Comparison of ENCODE assay signal across 9 mouse cellular contexts in genomic region chr1:127676116-127676515, GRCm38 (mm10). TPM values are rescaled to one million over a fixed set of nuclear protein-coding genes. Genes with fewer than 3 reads are reported as not detected.
DNase-seq lines count a peak whose midpoint lies in the region; ATAC-seq and TF ChIP-seq lines count a peak whose summit lies in the region.
"Had no signal": no experiment of that assay in that cellular context is flagged by ENCODE, and none has a peak within 500 bp of the region (broad histone marks: within the 10 kb centered on the region; RNA-seq: fewer than 3 reads in every experiment).

No protein-coding gene starts in this region.

- H3K4me1 ChIP-seq in hindbrain, embryonic 12.5 days = peaks cover 20% of the 10 kb centered on the region
- H3K4me1 ChIP-seq in neural tube, embryonic 14.5 days (ENCODE audit: control insufficient read depth, insufficient read depth, low read length) = 0 out of 2 replicates have a peak, but pooled peaks cover 6% of the 10 kb centered on the region

- no peaks in the 10 kb centered on the region for H3K36me3 ChIP-seq in hindbrain, embryonic 12.5 days
- no peaks in the 10 kb centered on the region for H3K36me3 ChIP-seq in neural tube, embryonic 14.5 days (ENCODE audit: control insufficient read depth, insufficient read depth, low read length)

- peak overlapping the region; percentile 86 for H3K4me2 ChIP-seq in hindbrain, embryonic 12.5 days (replicated peaks)
- peak overlapping the region; percentile 70 for H3K4me2 ChIP-seq in neural tube, embryonic 14.5 days (ENCODE audit: low read depth, low read length)

- H3K27me3 ChIP-seq in hindbrain, embryonic 12.5 days = peaks cover 57% of the 10 kb centered on the region
- peaks cover 17% of the 10 kb centered on the region for H3K27me3 ChIP-seq in neural tube, embryonic 14.5 days (ENCODE audit: control insufficient read depth, insufficient read depth, low read length)

- H3K4me3 ChIP-seq in left cerebral cortex, adult 2 months = peak overlapping the region; percentile 57
- H3K4me3 ChIP-seq in hindbrain, embryonic 12.5 days = peak overlapping the region; percentile 63
- peak overlapping the region; percentile 66 for H3K4me3 ChIP-seq in neural tube, embryonic 14.5 days (ENCODE audit: low read depth, low read length)

- TF ChIP-seq CTCF in left cerebral cortex, adult 2 months (IDR thresholded peaks at IDR 0.05) = no peak

- H3K9me3 ChIP-seq in hindbrain, embryonic 12.5 days (replicated peaks) = no peaks in the 10 kb centered on the region
- H3K9me3 ChIP-seq in neural tube, embryonic 14.5 days (ENCODE audit: control insufficient read depth, low read length) = no peaks in the 10 kb centered on the region

- intact Hi-C loops in left cerebral cortex, adult 2 months (cut with DNase I) = loop anchor here (5.0 kb wide), 1 partner anchor 91 kb away; no protein-coding TSS in a partner anchor

- ATAC-seq in hindbrain, embryonic 12.5 days (ENCODE audit: low FRiP score) = no peak
- no peak for ATAC-seq in neural tube, embryonic 14.5 days (ENCODE audit: low read depth)

- 28% methylated on average over 12 of the region's 12 CpGs for WGBS in hindbrain, embryonic 12.5 days
- 26% methylated on average over 12 of the region's 12 CpGs for WGBS in neural tube, embryonic 14.5 days

- peak overlapping the region; percentile 79 for H3K9ac ChIP-seq in hindbrain, embryonic 12.5 days
- peak overlapping the region; percentile 76 for H3K9ac ChIP-seq in neural tube, embryonic 14.5 days (replicated peaks; ENCODE audit: low read depth, low read length)

- DNase-seq in left cerebral cortex, adult 2 months (ENCODE audit: extremely low spot score in 1 of 2, low spot score in 2 of 2) = peak; percentile 23 to 26
- DNase-seq in left cerebral cortex, adult 9 months (ENCODE audit: low spot score in 2 of 2) = no peak
- DNase-seq in cerebellum, postnatal 14 days = peak; percentile 89 to 91
- no peak for DNase-seq in T-cell, adult 2 months (ENCODE audit: low spot score)
- no peak for DNase-seq in spleen, postnatal 10 days (ENCODE audit: low spot score in 2 of 2)
- no peak for DNase-seq in MN1 (ENCODE audit: low spot score)

- no peak overlapping the region for H3K27ac ChIP-seq in left cerebral cortex, adult 2 months
- peak overlapping the region; percentile 79 for H3K27ac ChIP-seq in hindbrain, embryonic 12.5 days
- H3K27ac ChIP-seq in neural tube, embryonic 14.5 days (ENCODE audit: low read depth, low read length) = peak overlapping the region; percentile 73

RNA-seq across cellular contexts. Expression of gene Tmem163, which starts 3.2 kb away (rescaled TPM):
- 10 to 100 TPM; 18.0 to 20.0 TPM for total RNA-seq in left cerebral cortex, adult 2 months (2021)
- 40.4 and 45.0 TPM in 2 replicates for polyA plus RNA-seq in hindbrain, embryonic 12.5 days (2016; fragmentation: Nextera tagmentation; extraction: Ambion mirVana)
- 57.8 and 64.5 TPM in 2 replicates for polyA plus RNA-seq in neural tube, embryonic 14.5 days (2014; fragmentation: Nextera tagmentation; extraction: Ambion mirVana)

RNA-seq across cellular contexts. Expression of gene Acmsd, which starts 53.1 kb away (rescaled TPM):
- total RNA-seq in left cerebral cortex, adult 2 months (2021) = not detected
- 0.10 and 0.26 TPM in 2 replicates for polyA plus RNA-seq in hindbrain, embryonic 12.5 days (2016; fragmentation: Nextera tagmentation; extraction: Ambion mirVana)
- 0.16 TPM in 1 of 2 replicates, not detected in the other for polyA plus RNA-seq in neural tube, embryonic 14.5 days (2014; fragmentation: Nextera tagmentation; extraction: Ambion mirVana)
- total RNA-seq: layer of hippocampus, postnatal 14 days had no signal

Comparison
In these comparisons a context has a peak if more than half of its experiments do, and no peak if none do; other contexts are left out.
1. DNase-seq: peak in left cerebral cortex, adult 2 months (2 of 2) and cerebellum, postnatal 14 days (2 of 2); none in left cerebral cortex, adult 9 months (0 of 2), T-cell, adult 2 months (single experiment), spleen, postnatal 10 days (0 of 2) and MN1 (single experiment).
2. Peak in every context shown above with its lines, with median percentiles within 50 percentile points of each other: H3K4me3 ChIP-seq.